Mouse (Mus musculus) lung, postnatal 0 days (tissue): ENCODE data around the gene Lrrc38. TPM values are rescaled to one million over a fixed set of nuclear protein-coding genes. Genes with fewer than 3 reads are reported as not detected.

Source experiments
- ATAC-seq: fragments of 200-750 bp; cut with Nextera tagmentation; 2 replicates; pipeline ENCODE4 v1.8.0; 2017; ENCODE audit warnings: moderate library complexity
- DNase-seq: peaks from one replicate; pipeline ENCODE4 v3.0.0-alpha.2; 2016; ENCODE audit warnings: low spot score
- H3K27ac ChIP-seq: fragments of 300-500 bp; sonication (generic); 2 replicates; pipeline ENCODE4 v1.5.1; 2014; ENCODE audit warnings: antibody characterized with exemption, mild to moderate bottlenecking, low read length, mixed read lengths
- H3K27me3 ChIP-seq: fragments of 300-500 bp; sonication (generic); replicated peaks from 2 replicates; pipeline ENCODE4 v1.6.1; 2014; ENCODE audit warnings: low read length, mixed read lengths; ENCODE audit not compliant: insufficient read depth
- H3K36me3 ChIP-seq: fragments of 300-500 bp; sonication (generic); 2 replicates; pipeline ENCODE4 v1.6.1; 2014; ENCODE audit warnings: low read length, mixed read lengths; ENCODE audit not compliant: insufficient read depth
- H3K4me1 ChIP-seq: fragments of 300-500 bp; sonication (generic); 2 replicates; pipeline ENCODE4 v1.6.1; 2014; ENCODE audit warnings: antibody characterized with exemption, low read depth, low read length, mixed read lengths; ENCODE audit not compliant: insufficient read depth
- H3K4me2 ChIP-seq: fragments of 300-500 bp; sonication (generic); replicated peaks from 2 replicates; pipeline ENCODE4 v1.6.1; 2014; ENCODE audit warnings: low read depth, mild to moderate bottlenecking, low read length, moderate library complexity, mixed read lengths
- H3K4me3 ChIP-seq: fragments of 300-500 bp; sonication (generic); 2 replicates; pipeline ENCODE4 v1.5.1; 2014; ENCODE audit warnings: low read depth, low read length
- H3K9ac ChIP-seq: fragments of 300-500 bp; sonication (generic); replicated peaks from 2 replicates; pipeline ENCODE4 v1.6.1; 2014; ENCODE audit warnings: low read depth, mild to moderate bottlenecking
- H3K9me3 ChIP-seq: fragments of 300-500 bp; sonication (generic); 2 replicates; pipeline ENCODE4 v1.6.1; 2016; ENCODE audit warnings: low read length, mixed read lengths
- CTCF ChIP-seq: IDR thresholded peaks from 2 replicates; pipeline ENCODE4 v1.5.1; 2016; ENCODE audit warnings: antibody characterized with exemption, mild to moderate bottlenecking
- EP300 ChIP-seq: IDR thresholded peaks from 2 replicates; pipeline ENCODE4 v1.6.1; 2016; ENCODE audit warnings: antibody characterized with exemption, mild to moderate bottlenecking, control low read depth
- WGBS: fragments of 180-500 bp; shearing (Covaris S2); extraction: QIAGEN DNeasy Blood & Tissue Kit; methylation state at CpG from one replicate; pipeline ENCODE4 v1.1.7; 2014; 5-methylcytosine and 5-hydroxymethylcytosine counted together
- polyA plus RNA-seq: library from polyadenylated mRNA; unstranded; fragments of >200 nt; fragmentation: Nextera tagmentation; extraction: Ambion mirVana; gene quantifications from 2 replicates; pipeline ENCODE4 v1.2.1, GENCODE M21; 2015

The Lrrc38 gene
- polyA plus RNA-seq = not detected in 2 replicates

- TF ChIP-seq EP300 = no peak
- TF ChIP-seq CTCF = no peak
- WGBS = under 1% methylated on average over 15 of the region's 19 CpGs
- no peak within 1 kb of the TSS for H3K27ac ChIP-seq
- H3K36me3 ChIP-seq = no peaks in the 10 kb centered on the region
- no peaks in the 10 kb centered on the region for H3K4me1 ChIP-seq
- ATAC-seq (no peak), DNase-seq (no peak)
- peak within 1 kb of the TSS; percentile 30 for H3K4me3 ChIP-seq
- H3K27me3 ChIP-seq = peaks cover 26% of the 10 kb centered on the region
- H3K4me2 ChIP-seq = peak within 1 kb of the TSS; percentile 56
- no peak within 1 kb of the TSS for H3K9ac ChIP-seq
- no peaks in the 10 kb centered on the region for H3K9me3 ChIP-seq
Measured at GRCm38 (mm10) chr4:143349484-143349906, at the start of gene Lrrc38. Gene Lrrc38, plus strand, starts transcription at chr4:143349757.

GRCm38 (mm10) chr4:143300113-143300688 lies 49.4 kb upstream of the Lrrc38 start:
- Histone ChIP-seq H3K4me1 (no peaks in the 10 kb centered on the region), H3K27ac (no peak overlapping the region), H3K4me2 (peak overlapping the region; percentile 58), H3K4me3 (no peak overlapping the region), H3K9me3 (no peaks in the 10 kb centered on the region), H3K9ac (no peak overlapping the region), H3K36me3 (no peaks in the 10 kb centered on the region), H3K27me3 (peaks cover 8% of the 10 kb centered on the region; the same call in 1 of the 2 replicates)
- TF ChIP-seq EP300 (no peak), CTCF (no peak)
- DNase-seq (no peak), ATAC-seq (no peak)
- 13% methylated on average over 12 of the region's 12 CpGs for WGBS

- Histone ChIP-seq H3K27me3 (peaks cover 8% of the 10 kb centered on the region; the same call in 1 of the 2 replicates), H3K4me1 (no peaks in the 10 kb centered on the region), H3K4me2 (no peak overlapping the region), H3K4me3 (no peak overlapping the region), H3K9me3 (no peaks in the 10 kb centered on the region), H3K27ac (no peak overlapping the region), H3K9ac (no peak overlapping the region), H3K36me3 (no peaks in the 10 kb centered on the region)
- TF ChIP-seq CTCF = no peak
- TF ChIP-seq EP300 = peak; percentile 64
- 36% methylated on average over 5 of the region's 5 CpGs for WGBS
- ATAC-seq = peak; percentile 61
- peak; percentile 61 for DNase-seq
Measured at GRCm38 (mm10) chr4:143301042-143301441, 48.5 kb upstream of the Lrrc38 start.

GRCm38 (mm10) chr4:143301875-143302274 lies 47.7 kb upstream of the Lrrc38 start:
- no peaks in the 10 kb centered on the region for H3K36me3 ChIP-seq
- H3K9ac ChIP-seq = no peak overlapping the region
- WGBS = 39% methylated on average over 4 of the region's 4 CpGs
- no peaks in the 10 kb centered on the region for H3K9me3 ChIP-seq
- no peak for TF ChIP-seq EP300
- TF ChIP-seq CTCF = no peak
- no peak for ATAC-seq
- H3K4me1 ChIP-seq = no peaks in the 10 kb centered on the region
- H3K4me2 ChIP-seq = no peak overlapping the region
- no peak overlapping the region for H3K4me3 ChIP-seq
- no peak overlapping the region for H3K27ac ChIP-seq
- peaks cover 8% of the 10 kb centered on the region; the same call in 1 of the 2 replicates for H3K27me3 ChIP-seq
- DNase-seq = no peak

- Histone ChIP-seq H3K27me3 (peaks cover 8% of the 10 kb centered on the region; the same call in 1 of the 2 replicates), H3K27ac (no peak overlapping the region), H3K4me1 (no peaks in the 10 kb centered on the region), H3K9me3 (no peaks in the 10 kb centered on the region), H3K36me3 (no peaks in the 10 kb centered on the region), H3K9ac (no peak overlapping the region), H3K4me2 (no peak overlapping the region), H3K4me3 (no peak overlapping the region)
- DNase-seq (peak; percentile 11), ATAC-seq (peak; percentile 64)
- WGBS = 32% methylated on average over 11 of the region's 11 CpGs
- TF ChIP-seq EP300 (peak; percentile 64), CTCF (no peak)
Measured at GRCm38 (mm10) chr4:143302279-143302890, 47.2 kb upstream of the Lrrc38 start.

GRCm38 (mm10) chr4:143305031-143305430 lies 44.5 kb upstream of the Lrrc38 start:
- Histone ChIP-seq H3K9me3 (no peaks in the 10 kb centered on the region), H3K36me3 (no peaks in the 10 kb centered on the region), H3K27me3 (0 out of 2 replicates have a peak, but pooled peaks cover under 1% of the 10 kb centered on the region), H3K4me2 (no peak overlapping the region), H3K27ac (no peak overlapping the region), H3K4me1 (no peaks in the 10 kb centered on the region), H3K9ac (no peak overlapping the region), H3K4me3 (no peak overlapping the region)
- WGBS = 95% methylated on average over 4 of the region's 4 CpGs
- DNase-seq (no peak), ATAC-seq (no peak)
- TF ChIP-seq CTCF (no peak), EP300 (no peak)
